ENCODE assay signal across 30 mouse cellular contexts in the genomic region with DNA sequence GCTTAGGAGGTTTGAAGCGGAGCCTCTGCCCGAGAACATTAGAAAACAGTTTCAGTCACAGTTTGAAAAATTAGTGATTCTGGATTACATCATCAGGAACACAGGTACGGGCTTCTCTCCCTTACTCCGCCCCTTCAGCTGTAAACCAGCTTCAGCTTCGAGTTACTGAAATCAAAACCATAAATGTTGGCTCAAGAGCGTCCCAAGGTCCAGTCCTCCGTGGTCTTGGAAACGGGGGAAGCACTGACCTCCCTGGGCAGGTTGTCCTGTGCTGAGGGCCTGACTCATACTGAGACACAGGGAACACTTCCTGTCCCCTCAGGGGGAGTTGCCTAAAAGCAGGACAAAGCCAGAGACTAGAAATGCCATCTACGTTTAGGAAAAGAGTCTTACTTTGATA. TPM values are rescaled to one million over a fixed set of nuclear protein-coding genes. Genes with fewer than 3 reads are reported as not detected.
DNase-seq lines count a peak whose midpoint lies in the region; ATAC-seq and TF ChIP-seq lines count a peak whose summit lies in the region.
"Had no signal": no experiment of that assay in that cellular context is flagged by ENCODE, and none has a peak within 500 bp of the region (broad histone marks: within the 10 kb centered on the region; RNA-seq: fewer than 3 reads in every experiment).

No protein-coding gene starts in this region.

- H3K9ac ChIP-seq in lung, postnatal 0 days (replicated peaks; ENCODE audit: low read depth): no peak overlapping the region
- H3K9ac ChIP-seq in forebrain, embryonic 12.5 days: no peak overlapping the region
- H3K9ac ChIP-seq: embryonic facial prominence, embryonic 12.5 days; embryonic facial prominence, embryonic 15.5 days; forebrain, embryonic 13.5 days; heart, embryonic 12.5 days; heart, embryonic 15.5 days; hindbrain, embryonic 14.5 days had no signal

- H3K4me3 ChIP-seq in lung, postnatal 0 days (ENCODE audit: low read depth, low read length): no peak overlapping the region
- H3K4me3 ChIP-seq in lung, adult 2 months (replicated peaks; ENCODE audit: extremely low read depth, low read depth, low read length): no peak overlapping the region
- H3K4me3 ChIP-seq in forebrain, embryonic 12.5 days (replicated peaks): no peak overlapping the region
- H3K4me3 ChIP-seq: embryonic facial prominence, embryonic 12.5 days; embryonic facial prominence, embryonic 15.5 days; forebrain, embryonic 13.5 days; gastrocnemius, adult 2 months; heart, embryonic 12.5 days; heart, embryonic 15.5 days had no signal

- WGBS in lung, postnatal 0 days: 74% methylated on average over 9 of the region's 9 CpGs
- WGBS in lung, adult 2 months: 73% methylated on average over 9 of the region's 9 CpGs
- WGBS in forebrain, embryonic 12.5 days: 85% methylated on average over 9 of the region's 9 CpGs

- H3K27me3 ChIP-seq in lung, postnatal 0 days (replicated peaks; ENCODE audit: insufficient read depth, low read length): no peaks in the 10 kb centered on the region
- no peaks in the 10 kb centered on the region for H3K27me3 ChIP-seq in forebrain, embryonic 12.5 days
- H3K27me3 ChIP-seq: CH12.LX; embryonic facial prominence, embryonic 12.5 days; embryonic facial prominence, embryonic 15.5 days; forebrain, embryonic 13.5 days; heart, embryonic 12.5 days; heart, embryonic 15.5 days had no signal

- peak overlapping the region; percentile 44; the same call in 1 of the 2 replicates for H3K27ac ChIP-seq in lung, postnatal 0 days (ENCODE audit: low read length)
- H3K27ac ChIP-seq in forebrain, embryonic 12.5 days: no peak overlapping the region
- H3K27ac ChIP-seq: embryonic facial prominence, embryonic 12.5 days; embryonic facial prominence, embryonic 15.5 days; forebrain, embryonic 13.5 days; gastrocnemius, adult 2 months; heart, embryonic 15.5 days; hindbrain, embryonic 14.5 days; hindbrain, postnatal 0 days had no signal

- H3K9me3 ChIP-seq in lung, postnatal 0 days (ENCODE audit: low read length): no peaks in the 10 kb centered on the region
- no peaks in the 10 kb centered on the region for H3K9me3 ChIP-seq in forebrain, embryonic 12.5 days
- H3K9me3 ChIP-seq: embryonic facial prominence, embryonic 12.5 days; embryonic facial prominence, embryonic 15.5 days; forebrain, embryonic 13.5 days; G1E; heart, embryonic 12.5 days; heart, embryonic 15.5 days had no signal

- H3K4me1 ChIP-seq in lung, postnatal 0 days (ENCODE audit: insufficient read depth, low read depth, low read length): no peaks in the 10 kb centered on the region
- H3K4me1 ChIP-seq in lung, adult 2 months (ENCODE audit: control insufficient read depth, insufficient read depth, low read length): no peaks in the 10 kb centered on the region; the same call in none of the 2 replicates
- H3K4me1 ChIP-seq in forebrain, embryonic 12.5 days: no peaks in the 10 kb centered on the region
- H3K4me1 ChIP-seq: embryonic facial prominence, embryonic 12.5 days; embryonic facial prominence, embryonic 15.5 days; forebrain, embryonic 13.5 days; heart, embryonic 12.5 days had no signal

- no peak for TF ChIP-seq CTCF in lung, postnatal 0 days (IDR thresholded peaks at IDR 0.05)
- TF ChIP-seq CTCF in lung, adult 2 months (IDR thresholded peaks at IDR 0.05; ENCODE audit: insufficient read depth, low read length): no peak

- TF ChIP-seq POLR2A in lung, adult 2 months (IDR thresholded peaks at IDR 0.05; ENCODE audit: borderline replicate concordance, extremely low read depth, low read depth, low read length): no peak

- H3K4me2 ChIP-seq in lung, postnatal 0 days (replicated peaks; ENCODE audit: low read depth, low read length): no peak overlapping the region
- no peak overlapping the region for H3K4me2 ChIP-seq in forebrain, embryonic 12.5 days
- H3K4me2 ChIP-seq: embryonic facial prominence, embryonic 12.5 days; embryonic facial prominence, embryonic 15.5 days; forebrain, embryonic 13.5 days; heart, embryonic 12.5 days; heart, embryonic 15.5 days; hindbrain, embryonic 14.5 days had no signal

- peaks cover 7% of the 10 kb centered on the region; the same call in 1 of the 2 replicates for H3K36me3 ChIP-seq in lung, postnatal 0 days (ENCODE audit: insufficient read depth, low read length)
- H3K36me3 ChIP-seq in forebrain, embryonic 12.5 days (replicated peaks): no peaks in the 10 kb centered on the region

- TF ChIP-seq EP300 in lung, postnatal 0 days (IDR thresholded peaks at IDR 0.05): no peak

- peak; percentile 26 for ATAC-seq in lung, postnatal 0 days
- no peak for ATAC-seq in forebrain, embryonic 12.5 days (ENCODE audit: low FRiP score)
- ATAC-seq: forebrain, embryonic 13.5 days; forebrain, embryonic 16.5 days; hindbrain, postnatal 0 days; inflammation-experienced regulatory T-cells, adult 6 months; intestine, embryonic 16.5 days; Patski had no signal

- DNase-seq in adrenal gland, postnatal 14 days: peak; percentile 9
- DNase-seq in adrenal gland, adult 18-20 months (ENCODE audit: low spot score in 2 of 2): no peak
- peak; percentile 52 for DNase-seq in lung, postnatal 0 days (ENCODE audit: low spot score)
- DNase-seq in lung, adult 2 months: no peak
- peak; percentile 25 for DNase-seq in lung, postnatal 36 days
- DNase-seq: adrenal gland, adult 8-10 months; adrenal gland, postnatal 36 days; B cell, adult 2 months; cerebellum, adult 18-20 months; cerebellum, adult 9-10 months; cerebellum, postnatal 14 days; gastrocnemius, adult 2 months; gastrocnemius, postnatal 14 days; heart, adult 18-20 months; heart, postnatal 10 days; heart, postnatal 4 days had no signal

RNA-seq across cellular contexts. Expression of a gene that starts 11.8 kb away (rescaled TPM):
- 10.7 and 12.5 TPM in 2 replicates for total RNA-seq in adrenal gland, postnatal 14 days (2021)
- 10 to 100 TPM; 10.5 to 13.9 TPM for total RNA-seq in adrenal gland, adult 18-20 months (2021)
- 113 and 117 TPM in 2 replicates for polyA plus RNA-seq in lung, postnatal 0 days (2015; fragmentation: Nextera tagmentation; extraction: Ambion mirVana)
- 72.4 and 115 TPM in 2 replicates for polyA plus RNA-seq in lung, adult 2 months (2012; rRNA removed)
- polyA plus RNA-seq in forebrain, embryonic 12.5 days (2016; fragmentation: Nextera tagmentation; extraction: Ambion mirVana): 16.1 and 19.2 TPM in 2 replicates

RNA-seq across cellular contexts. Expression of a gene that starts 22.1 kb away (rescaled TPM):
- 9.6 and 10.9 TPM in 2 replicates for total RNA-seq in adrenal gland, postnatal 14 days (2021)
- total RNA-seq in adrenal gland, adult 18-20 months (2021): 1 to 10 TPM; 7.6 to 9.4 TPM
- 5.2 and 6.2 TPM in 2 replicates for polyA plus RNA-seq in lung, postnatal 0 days (2015; fragmentation: Nextera tagmentation; extraction: Ambion mirVana)
- polyA plus RNA-seq in lung, adult 2 months (2012; rRNA removed): 4.8 and 7.2 TPM in 2 replicates
- polyA plus RNA-seq in forebrain, embryonic 12.5 days (2016; fragmentation: Nextera tagmentation; extraction: Ambion mirVana): 19.7 and 20.0 TPM in 2 replicates

Comparison
In these comparisons a context has a peak if more than half of its experiments do, and no peak if none do; other contexts are left out.
1. DNase-seq: peak in adrenal gland, postnatal 14 days (single experiment), lung, postnatal 0 days (single experiment) and lung, postnatal 36 days (single experiment); none in adrenal gland, adult 18-20 months (0 of 2) and lung, adult 2 months (single experiment).